Mouse (Mus musculus) layer of hippocampus, adult 18-20 months (tissue): ENCODE results near the gene Selenov. TPM values are rescaled to one million over a fixed set of nuclear protein-coding genes. Genes with fewer than 3 reads are reported as not detected.

Experiments used
- DNase-seq, 2 experiments: peaks; one replicate each; pipeline ENCODE4 v3.0.0; 2022; ENCODE audit warnings: low spot score in 2 of 2
- long read RNA-seq: library from polyadenylated mRNA; stranded (forward); transcript quantifications from one replicate; pipeline ENCODE4 v2.0.0, GENCODE M21; 2021
- total RNA-seq, 2 experiments: library from RNA; stranded (reverse); gene quantifications; 2 replicates each; pipeline ENCODE4 v1.2.3; 2021

Selenov gene
- under 1 TPM in 1 of 2 experiments, not detected in 1; 0.25 TPM for total RNA-seq
- long read RNA-seq: 0 reads

DNA sequence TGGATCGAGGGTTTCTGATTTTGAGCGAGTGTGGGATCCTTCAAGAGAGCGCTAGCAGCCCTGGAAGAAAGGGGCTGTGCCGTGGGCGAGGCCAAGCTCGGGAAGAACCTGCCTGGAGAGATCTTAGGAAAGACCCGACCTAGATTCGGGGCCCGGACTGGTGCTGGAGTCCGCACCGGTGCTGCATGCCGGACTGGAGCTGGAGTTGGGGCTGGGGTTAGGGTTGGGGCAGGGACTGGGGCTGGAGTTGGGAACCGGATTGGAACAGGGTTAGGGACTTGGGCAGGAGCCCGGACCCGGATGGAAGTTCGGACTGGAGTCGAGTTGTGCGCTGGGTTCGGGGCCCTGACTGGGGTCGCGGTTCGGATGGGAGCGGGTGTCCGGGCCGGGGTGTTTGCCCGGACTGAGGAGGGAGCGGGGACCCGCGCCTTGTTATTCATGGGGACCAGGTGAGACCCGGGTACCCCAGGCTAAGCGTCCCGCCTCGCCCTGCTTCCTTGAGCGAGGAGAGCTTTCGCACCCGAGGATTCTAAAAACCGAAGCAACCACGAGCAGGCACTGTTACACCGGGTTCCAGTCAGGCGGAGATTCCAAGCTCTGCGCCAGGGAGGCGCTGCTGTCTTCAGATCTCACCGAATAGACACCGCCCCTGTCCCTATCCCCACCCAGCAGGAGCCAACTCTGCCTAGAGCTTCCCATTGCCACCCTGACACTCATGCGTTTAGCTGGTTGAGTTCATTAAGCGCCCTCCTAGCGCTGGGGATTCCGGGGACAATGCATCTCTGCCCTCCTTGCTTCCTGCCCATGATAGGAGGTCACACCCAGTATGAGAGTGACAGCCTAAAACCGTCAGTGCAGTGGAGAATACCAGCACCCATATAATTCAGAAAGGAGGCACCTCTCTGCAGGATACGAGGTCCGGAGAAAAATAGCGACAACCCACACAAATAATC is at the start of gene Selenov:
Gene Selenov, minus strand, starts transcription at position 549 of the 953 bp plus-strand sequence.
- DNase-seq: peak in 1 of 2 experiments; percentile 45

DNA sequence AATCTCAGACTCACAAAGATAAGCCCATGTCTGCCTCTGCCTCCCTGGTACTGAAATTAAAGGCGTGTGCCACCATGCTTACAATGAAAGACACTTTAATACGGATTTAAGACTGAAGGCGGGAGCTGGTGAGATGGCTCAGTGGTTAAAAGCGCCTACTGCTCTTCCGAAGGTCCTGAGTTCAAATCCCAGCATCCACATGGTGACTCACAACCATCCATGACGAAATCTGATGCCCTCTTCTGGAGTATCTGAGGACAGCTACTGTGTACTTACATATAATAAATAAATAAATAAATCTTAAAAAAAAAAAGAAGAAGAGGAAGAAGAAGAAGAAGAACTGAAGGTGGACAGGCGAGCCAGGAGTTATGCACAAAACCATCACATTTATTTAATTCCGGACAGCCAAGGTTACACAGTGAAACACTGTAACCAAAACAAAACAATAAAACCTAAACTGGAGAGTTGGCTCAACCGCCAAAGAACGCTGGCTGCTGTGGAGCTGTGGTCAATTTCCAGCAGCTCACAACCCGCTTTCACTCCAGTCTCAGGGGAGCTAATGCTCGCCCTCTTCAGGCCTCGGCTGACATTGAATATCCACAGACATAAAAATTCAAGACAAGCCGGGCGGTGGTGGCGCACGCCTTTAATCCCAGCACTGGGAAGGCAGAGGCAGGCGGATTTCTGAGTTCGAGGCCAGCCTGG is 48.4 kb upstream of the Selenov start:
- peak in 1 of 2 experiments; percentile 37 for DNase-seq

DNA sequence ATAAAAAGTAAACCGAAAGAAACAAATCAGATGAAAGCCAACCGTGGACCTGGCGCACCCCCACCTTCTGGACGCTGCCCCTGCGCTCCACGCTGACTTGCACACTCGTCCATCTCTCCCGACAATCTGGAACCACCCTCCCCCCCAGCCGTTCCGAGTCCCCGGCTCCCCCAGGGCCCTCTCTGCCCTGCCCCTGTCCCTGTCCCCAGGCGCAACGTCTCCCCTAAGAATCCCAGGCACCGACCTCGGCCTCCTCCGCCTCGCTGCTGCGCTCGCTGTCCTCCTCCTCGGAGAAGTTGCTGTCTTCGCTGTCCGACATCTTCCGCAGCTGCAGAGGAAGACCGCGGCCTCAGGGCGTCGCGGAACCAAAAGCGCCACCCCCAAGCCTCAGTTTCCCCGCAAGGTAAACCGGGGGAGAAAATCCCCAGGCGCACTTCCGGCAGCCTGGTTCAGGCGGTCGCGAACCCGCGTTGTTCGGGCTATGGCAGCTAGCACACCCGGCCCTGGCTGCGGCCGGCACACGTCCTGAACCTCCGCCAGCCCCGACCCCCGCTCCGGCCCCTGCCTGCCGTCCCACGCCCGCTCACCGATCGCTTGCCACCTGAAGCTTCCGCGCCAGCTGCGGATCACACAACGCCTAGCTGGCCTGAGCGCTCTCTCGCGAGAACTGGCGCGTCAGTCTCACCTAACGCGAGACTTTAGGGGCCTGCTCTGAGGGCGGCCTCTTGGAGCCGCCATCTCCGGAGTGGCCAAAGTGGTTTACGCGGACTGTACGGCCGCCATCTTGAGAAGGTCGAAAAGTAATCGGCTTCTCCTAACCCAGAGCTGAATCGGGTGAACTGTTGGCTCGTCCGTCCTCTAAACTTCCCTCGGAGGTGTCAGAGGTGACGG is 47.4 kb upstream of the Selenov start, which contains the start of gene Supt5:
Gene Supt5, minus strand, starts transcription at position 639 of the 891 bp plus-strand sequence.
- peak; percentile 92 to 98 for DNase-seq

DNA sequence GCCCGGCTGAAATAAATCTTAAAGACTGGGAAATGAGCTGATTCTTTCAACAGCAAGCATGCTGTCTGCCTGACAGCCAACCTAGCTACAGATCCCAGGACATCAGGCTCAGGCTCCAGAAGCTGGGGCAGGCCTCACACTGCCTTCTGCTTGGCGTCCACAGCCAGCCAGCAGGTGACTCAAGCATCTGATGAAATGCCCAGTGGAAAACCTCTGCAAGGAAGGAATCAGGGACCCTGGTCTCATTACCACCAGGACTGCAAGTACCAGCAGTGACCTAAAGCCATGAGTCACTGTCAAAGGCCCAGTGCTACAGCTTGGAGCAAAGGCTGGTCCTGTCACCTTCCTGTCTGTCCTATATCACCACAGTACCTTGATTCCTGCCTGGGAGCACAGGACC is 44.5 kb upstream of the Selenov start:
- no peak for DNase-seq

DNA sequence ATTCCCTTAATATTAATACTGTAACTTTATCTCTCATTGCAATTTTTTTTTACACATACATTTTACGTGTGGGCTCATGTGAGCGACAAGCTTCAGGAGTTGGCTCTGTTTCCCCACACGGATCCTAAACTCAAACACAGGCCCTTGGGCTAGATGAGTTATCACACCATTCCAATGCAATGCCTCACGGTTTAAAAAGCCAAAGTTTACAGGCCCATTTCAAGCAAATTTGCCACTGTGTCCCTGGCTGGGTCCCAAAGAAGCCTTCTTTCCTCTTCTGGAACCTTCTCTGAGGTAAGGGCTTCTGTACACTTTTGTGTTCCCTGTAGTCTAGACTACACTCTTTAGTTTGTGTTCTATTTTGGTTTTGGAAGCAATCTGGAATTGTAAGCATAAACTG is 43.5 kb upstream of the Selenov start:
- DNase-seq: no peak

DNA sequence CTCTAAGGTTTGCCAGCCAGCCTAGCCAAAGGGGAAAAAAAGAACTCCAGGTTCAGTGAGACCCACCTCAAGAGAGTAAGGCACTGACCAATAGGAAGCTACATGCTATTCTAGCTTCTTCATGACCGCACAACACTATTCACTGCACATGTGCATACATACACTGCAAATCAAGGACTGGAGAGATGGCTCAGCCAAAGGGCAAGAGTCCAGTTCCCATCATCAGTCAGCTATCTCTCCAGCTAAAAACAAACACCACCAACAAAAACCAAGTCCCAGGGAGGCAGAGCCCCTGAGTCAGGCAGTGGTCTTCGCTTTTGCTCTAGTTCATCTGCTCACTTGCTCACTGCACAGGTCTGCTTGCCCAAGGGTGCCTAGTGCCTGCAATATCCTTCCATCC is 37.3 kb upstream of the Selenov start:
- no peak for DNase-seq

DNA sequence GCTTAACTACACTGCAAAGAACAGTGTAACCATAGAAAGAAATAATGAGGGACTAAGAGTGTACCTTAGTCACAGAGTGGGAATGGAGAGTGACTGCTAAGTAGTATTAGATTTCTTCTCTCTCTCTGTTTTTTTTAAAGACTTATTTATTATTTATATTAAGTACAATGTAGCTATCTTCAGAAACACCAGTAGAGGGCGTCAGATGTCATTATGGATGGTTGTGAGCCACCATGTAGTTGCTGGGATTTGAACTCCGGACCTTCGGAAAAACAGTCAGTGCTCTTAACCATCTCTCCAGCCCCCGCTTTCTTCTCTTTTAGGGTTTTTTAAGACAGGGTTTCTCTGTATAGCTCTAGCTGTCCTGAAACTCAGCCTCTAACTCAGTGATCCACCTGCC is 35.5 kb upstream of the Selenov start:
- no peak for DNase-seq

DNA sequence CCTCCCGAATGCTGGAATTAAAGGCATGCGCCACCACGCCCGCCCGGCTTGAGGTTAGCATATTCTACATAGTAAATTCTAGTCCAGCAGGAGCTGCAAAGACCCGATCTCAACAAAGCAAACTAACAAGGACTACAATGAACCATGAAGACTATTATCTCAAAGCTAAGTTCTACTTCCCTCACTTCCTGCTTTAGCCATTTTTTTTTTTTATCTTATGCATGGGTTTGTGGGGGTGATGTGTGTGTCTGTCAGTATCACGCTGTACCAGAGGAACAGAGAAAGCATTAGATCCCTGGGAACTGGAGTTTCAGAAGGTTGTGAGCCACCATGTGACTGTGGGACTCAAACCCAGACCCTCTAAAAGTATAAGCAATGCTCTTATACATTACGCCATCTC is 34.3 kb upstream of the Selenov start:
- no peak for DNase-seq

DNA sequence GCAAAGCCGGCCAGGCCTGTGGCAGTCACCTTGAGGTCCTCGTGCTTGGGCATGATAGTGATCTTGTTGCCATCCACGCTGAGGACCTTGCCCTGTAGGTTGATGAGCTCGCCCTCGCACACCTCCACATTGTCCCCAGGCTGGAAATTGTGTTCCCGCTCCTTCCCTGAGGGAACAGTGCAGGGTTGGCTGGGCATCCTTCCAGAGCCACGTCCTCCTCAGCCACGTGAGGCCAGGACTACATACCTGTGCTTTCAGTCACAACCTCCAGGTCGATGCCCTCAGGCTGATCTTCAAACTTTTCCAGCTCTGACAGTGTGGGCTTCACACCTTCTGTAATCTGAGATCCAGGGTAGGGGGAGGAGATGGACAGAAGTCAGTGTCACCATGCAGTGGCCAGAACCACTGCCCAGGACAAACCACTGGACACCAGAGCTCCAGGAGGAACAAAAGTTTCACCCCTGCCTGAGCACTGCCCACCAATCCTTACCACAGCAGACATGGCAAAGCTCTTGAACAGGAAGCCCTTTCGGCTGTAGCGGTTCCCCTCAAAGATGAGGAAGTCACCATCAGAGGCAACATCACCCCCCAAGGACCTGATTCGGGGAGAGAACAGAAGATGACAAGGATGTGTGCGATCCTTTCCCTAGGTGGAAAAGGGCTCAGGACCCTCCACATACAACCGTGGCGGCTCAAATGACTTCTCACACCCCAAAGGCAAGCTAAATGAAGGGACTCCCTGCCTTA is 31.2 kb upstream of the Selenov start:
- no peak for DNase-seq

DNA sequence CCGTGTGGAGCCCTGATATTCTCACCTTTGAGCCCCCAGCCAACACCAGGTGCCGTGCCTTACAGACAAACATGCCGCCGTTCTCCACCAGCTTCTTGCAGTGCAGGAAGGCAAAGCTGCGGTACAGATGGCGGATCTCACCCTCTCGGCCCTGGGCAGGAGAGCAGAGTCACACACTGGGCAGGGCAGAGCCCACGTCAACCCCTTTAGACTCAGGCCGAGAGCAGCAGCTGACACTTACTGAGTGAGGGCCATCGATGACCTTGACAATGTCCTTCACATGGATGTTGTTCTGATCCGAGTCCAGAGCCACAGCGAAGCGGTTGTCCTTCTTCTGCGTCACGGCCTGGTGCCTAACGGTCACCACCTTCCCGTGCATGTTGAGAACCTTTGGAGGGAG is 27.7 kb upstream of the Selenov start:
- no peak for DNase-seq

DNA sequence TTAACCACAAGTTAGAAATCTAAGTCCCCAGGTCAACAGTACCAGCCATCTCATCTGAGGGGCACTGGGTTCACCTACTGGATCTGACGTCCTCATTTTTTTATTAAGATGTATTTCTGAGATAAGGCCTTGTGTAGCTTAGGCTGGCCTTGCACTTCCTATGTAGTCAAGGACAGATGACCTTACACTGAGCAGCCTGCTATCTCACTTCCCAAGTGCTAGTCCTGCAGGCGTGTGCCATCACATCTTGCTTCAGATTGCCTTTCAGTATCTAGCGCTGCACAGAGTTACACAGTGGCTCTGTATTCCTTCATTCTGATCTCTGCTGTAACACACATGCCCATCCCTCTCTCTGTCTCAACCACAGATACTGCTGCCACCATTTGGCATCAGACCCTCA is 27.1 kb upstream of the Selenov start:
- DNase-seq: no peak

DNA sequence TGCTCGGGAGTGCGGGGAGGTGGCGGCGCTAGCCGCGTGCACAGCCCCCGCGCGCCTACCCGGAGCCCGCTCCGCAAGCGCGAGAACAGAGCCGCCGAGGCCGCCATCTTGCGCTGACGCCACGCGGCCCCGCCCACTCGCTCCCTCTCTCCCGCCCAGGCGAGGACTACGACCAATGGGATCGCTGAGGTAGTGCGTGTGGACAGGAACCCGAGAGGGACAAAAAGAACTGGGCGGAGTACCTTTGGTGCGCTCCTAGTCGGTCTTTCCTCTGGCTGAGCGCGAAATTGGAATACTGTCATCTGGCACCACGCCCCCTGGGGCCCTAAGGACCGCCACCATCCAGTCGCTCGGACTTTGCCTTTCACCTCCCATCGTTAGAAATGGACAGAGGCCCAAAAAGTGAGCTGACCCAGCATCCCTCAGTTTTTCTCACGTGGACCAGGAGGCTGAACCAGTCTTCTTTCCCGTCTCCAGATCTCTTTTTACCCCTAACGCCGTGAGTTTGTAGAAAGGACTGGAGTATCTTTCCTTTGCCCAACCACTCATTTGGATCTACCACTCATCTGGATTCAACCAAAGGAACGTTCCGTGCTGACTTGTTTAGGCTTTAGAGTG is 21.0 kb upstream of the Selenov start, which contains the start of gene Timm50:
Gene Timm50, minus strand, starts transcription at position 147 of the 618 bp plus-strand sequence.
- peak; percentile 98 to 99 for DNase-seq

DNA sequence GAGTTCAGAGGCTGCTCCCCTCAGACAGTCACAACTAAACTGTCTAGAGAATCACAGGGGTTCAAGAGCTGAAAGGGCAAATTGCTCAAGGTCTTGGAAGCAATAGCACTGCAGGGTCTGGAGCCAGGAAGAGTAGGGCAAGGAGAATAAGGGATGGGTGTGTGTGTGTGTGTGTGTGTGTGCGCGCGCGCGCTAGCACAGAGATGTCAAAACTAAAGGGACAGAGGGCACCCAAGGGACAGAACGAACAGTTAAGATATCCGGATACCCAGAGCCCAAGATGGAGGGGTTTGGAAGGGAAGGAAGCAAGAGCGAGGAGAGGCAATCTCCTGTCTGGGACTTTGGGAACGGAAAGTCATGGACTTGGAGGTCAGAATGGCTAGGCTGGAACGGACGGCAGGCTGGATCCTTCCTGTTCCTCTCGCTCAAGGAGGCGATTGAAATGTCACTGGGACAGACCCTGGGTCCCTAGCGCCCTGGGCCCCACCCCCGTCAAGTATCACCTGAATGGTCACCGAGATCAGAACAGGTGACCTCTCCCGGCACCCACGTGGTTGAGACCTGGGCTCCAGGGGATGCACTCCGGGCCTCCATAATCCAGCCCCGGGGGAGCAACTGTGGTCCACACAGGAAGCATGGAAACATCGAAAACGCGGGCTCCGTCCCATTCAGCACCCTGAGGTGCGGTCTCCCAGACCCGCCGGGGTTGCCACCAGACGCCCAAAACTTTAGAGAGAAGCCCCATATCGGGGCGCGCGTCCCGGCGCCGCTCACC is 20.4 kb upstream of the Selenov start:
- DNase-seq: peak in 1 of 2 experiments; percentile 6

DNA sequence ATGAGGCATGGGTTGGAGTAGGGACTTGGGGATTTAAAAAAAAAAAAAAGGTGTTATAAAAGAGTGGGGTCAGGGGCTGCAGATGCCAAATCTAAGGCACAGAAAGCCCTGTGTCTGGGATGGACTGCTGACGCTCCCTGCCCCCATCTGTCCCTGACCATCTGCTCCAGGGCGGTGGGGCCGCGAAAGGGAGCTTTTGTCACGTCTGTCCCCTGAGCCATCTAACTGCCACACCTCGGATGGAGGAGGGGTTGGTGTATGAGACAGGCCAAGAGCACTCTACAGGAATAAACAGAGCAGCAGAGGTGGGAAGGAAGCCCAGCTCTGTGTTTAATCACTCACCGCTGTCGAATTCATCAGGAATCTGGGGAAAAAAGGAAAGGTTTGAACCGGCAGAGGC is 18.8 kb upstream of the Selenov start:
- no peak for DNase-seq

DNA sequence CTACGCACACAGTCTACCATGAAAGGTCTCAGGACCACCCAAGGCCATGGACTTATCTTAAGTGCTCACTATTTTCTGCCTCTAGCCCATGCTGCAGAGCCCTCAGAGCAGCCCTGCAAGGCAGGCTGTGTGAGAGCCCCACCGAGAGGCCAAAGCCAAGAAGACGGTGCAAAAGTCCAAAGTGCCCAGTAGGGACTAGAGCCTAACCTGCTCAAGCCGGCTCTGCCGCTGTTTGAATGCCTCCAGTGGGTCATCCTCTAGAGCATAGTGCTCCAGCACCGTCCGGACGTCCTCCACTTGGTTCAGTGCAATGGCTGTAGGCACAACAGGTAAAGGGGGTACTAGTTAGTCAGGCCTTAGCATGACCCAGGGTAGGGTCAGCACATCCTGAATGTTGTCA is 15.2 kb upstream of the Selenov start:
- DNase-seq: no peak

DNA sequence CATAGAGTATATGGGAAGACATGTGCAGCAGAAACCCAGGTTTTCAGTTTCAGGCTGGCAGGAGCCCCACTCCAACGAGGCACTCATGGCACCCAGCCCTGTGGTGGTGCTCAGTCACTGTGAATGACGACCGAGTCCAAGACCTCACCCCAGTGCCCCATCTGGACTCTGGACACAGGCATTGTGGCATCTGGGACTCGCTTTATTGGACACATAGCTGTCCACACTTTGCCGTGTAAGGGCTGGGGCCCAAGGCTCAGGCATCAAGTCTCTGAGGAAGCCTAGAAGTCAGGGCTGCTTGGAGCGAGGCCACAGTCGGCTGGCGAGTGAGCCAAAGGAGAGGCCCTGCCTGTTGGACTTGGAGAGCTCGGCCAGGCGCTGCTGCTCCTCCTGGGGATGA is 14.7 kb upstream of the Selenov start:
- no peak for DNase-seq

DNA sequence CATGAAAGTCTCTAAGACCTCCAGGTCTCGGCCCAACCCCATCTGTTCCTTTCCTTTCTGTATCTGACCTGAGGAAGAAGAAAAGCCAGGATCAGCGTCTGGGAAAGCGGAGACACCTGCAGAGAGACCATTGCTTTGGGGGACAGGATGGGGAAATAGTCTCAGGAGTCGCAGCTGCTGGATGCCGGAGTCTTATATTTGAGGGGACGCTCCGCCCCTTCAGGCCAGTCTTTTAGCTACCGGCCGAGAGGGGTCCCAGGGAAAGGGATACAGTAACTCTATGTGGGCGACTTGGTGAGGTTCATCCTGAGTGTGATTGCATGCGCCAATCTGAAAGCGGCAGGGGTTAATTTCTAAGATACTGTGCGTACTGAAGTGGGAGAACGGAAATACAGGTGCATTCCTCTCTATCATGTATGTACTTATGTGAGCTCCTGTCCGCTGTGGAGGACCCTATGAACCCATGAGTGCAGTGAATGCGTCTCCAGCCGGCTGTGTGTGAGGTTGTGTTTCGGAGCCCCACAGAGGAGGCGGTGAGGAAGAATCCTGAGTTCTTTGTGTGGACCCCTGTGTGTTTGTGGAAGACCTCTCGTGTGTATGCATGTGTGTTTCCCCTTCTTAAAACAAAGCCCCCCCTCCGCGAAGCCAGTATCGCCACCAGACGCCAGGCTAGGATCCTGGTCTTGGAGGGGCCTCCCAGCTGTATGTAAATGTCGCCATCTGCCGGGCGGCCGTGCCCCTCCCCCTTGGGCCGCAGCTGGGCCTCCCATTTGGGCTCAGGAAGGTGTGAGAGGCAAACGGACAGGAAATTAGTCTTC is 10.8 kb upstream of the Selenov start, which contains the start of gene Dll3:
Gene Dll3, minus strand, starts transcription at position 623 of the 818 bp plus-strand sequence.
- peak in 1 of 2 experiments; percentile 18 for DNase-seq
